Mouse (Mus musculus) ES-Bruce4 (cell line): ENCODE measurements at regions not wholly inside any gene's neighbourhood (a gene's known extent, or its start where the extent isn't known, plus 50 kb on each side); places are given as distances from the start of the nearest gene placed in this dataset.

Source experiments
- CTCF ChIP-seq: IDR thresholded peaks from one replicate; pipeline ENCODE4 v1.8.1; 2011; ENCODE audit warnings: low read depth, low read length
- EP300 ChIP-seq: IDR thresholded peaks from 2 replicates; pipeline ENCODE4 v1.6.1; 2011; ENCODE audit warnings: low read depth, low read length; ENCODE audit not compliant: insufficient read depth
- POLR2A ChIP-seq: IDR thresholded peaks from one replicate; pipeline ENCODE4 v1.8.1; 2011; ENCODE audit warnings: low read length; ENCODE audit not compliant: insufficient read depth

DNA sequence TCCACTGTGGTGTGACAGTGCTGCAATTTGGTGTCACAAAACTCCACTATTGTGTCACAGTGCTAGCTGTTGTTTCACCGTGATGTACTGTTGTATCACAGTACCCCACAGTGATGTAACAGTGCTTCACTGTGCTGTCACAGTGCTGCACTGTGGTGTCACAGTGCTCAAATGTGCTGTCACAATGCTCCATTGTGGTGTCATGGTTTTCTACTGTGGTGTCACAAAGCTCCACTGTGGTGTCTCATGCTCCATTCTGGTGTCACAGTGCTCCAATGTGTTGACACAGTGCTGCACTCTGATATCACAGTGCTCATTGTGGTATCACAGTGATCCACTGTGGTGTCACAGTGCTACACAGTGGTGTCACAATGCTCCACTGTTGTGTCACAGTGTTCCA lies 91.3 kb upstream of the Scaf8 start:
- TF ChIP-seq CTCF = no peak
- TF ChIP-seq POLR2A = no peak
- TF ChIP-seq EP300 = no peak
